30 mouse cellular contexts compared by ENCODE assay signal in the genomic region with DNA sequence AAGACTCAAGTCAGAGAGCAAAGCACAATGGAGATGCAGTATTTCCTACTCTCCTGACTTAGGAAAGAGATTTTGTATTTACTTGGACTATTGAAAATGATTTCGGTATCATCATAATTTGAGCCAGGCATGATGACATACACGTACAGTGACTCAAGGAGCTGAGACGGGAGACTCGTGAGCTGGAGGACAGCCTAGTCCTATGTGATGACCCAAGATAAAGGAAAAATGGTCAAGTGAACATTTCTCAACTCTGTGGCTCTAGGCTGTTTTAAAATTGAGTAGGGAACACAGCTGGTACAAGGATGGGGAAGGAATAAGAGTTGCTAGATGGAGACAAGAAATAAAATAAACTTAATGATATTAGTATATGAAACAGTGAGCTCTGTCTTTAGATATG. TPM values are rescaled to one million over a fixed set of nuclear protein-coding genes. Genes with fewer than 3 reads are reported as not detected.
DNase-seq lines count a peak whose midpoint lies in the region; ATAC-seq and TF ChIP-seq lines count a peak whose summit lies in the region.
"Had no signal": no experiment of that assay in that cellular context is flagged by ENCODE, and none has a peak within 500 bp of the region (broad histone marks: within the 10 kb centered on the region; RNA-seq: fewer than 3 reads in every experiment).

No protein-coding gene starts in this region.

- DNase-seq in left cerebral cortex, adult 2 months (ENCODE audit: extremely low spot score in 1 of 2, low spot score in 2 of 2): no peak
- DNase-seq in left cerebral cortex, postnatal 14 days (ENCODE audit: low spot score in 2 of 2): no peak
- DNase-seq in 3T3-L1 (ENCODE audit: low read depth, low spot score) (peak; percentile 8), adipocyte (ENCODE audit: low spot score) (peak; percentile 59)
- DNase-seq in stomach, postnatal 0 days (ENCODE audit: low spot score): no peak
- DNase-seq in layer of hippocampus, adult 2 months (ENCODE audit: low spot score in 2 of 2): no peak
- no peak for DNase-seq in ovary, postnatal 14 days (ENCODE audit: low spot score)
- DNase-seq: adrenal gland, postnatal 14 days; cerebellum, adult 11-12 months; cerebellum, adult 8-10 months; cerebellum, postnatal 10 days; cerebellum, postnatal 36 days; embryo, embryonic 11 days; forebrain, postnatal 0 days; gastrocnemius, adult 2 months; gastrocnemius, postnatal 14 days; heart, adult 18-20 months; heart, postnatal 14 days; heart, postnatal 4 days had no signal

- H3K4me2 ChIP-seq in stomach, postnatal 0 days (replicated peaks; ENCODE audit: low read depth): no peak overlapping the region
- H3K4me2 ChIP-seq: embryonic facial prominence, embryonic 13.5 days; forebrain, embryonic 13.5 days; heart, embryonic 13.5 days; hindbrain, embryonic 14.5 days had no signal

- H3K36me3 ChIP-seq in stomach, postnatal 0 days (ENCODE audit: control insufficient read depth, insufficient read depth, low read length): no peaks in the 10 kb centered on the region; the same call in 1 of the 2 replicates
- H3K36me3 ChIP-seq: embryonic facial prominence, embryonic 13.5 days; forebrain, embryonic 10.5 days had no signal

- 85% methylated on average over 4 of the region's 4 CpGs for WGBS in stomach, postnatal 0 days

- no peak for ATAC-seq in stomach, postnatal 0 days (ENCODE audit: low FRiP score, low TSS enrichment)
- ATAC-seq: activated CD4-positive, CD25-positive, alpha-beta regulatory T cell, adult 4 months; CD4-positive, CD25-positive, alpha-beta regulatory T cell, adult 4 months; forebrain, embryonic 13.5 days; hindbrain, postnatal 0 days; inflammation-experienced regulatory T-cells, adult 6 months had no signal

- H3K4me3 ChIP-seq in left cerebral cortex, adult 2 months: no peak overlapping the region
- no peak overlapping the region for H3K4me3 ChIP-seq in stomach, postnatal 0 days (ENCODE audit: low read depth, low read length)
- H3K4me3 ChIP-seq in layer of hippocampus, adult 2 months: no peak overlapping the region
- H3K4me3 ChIP-seq: embryonic facial prominence, embryonic 10.5 days; embryonic facial prominence, embryonic 13.5 days; forebrain, embryonic 10.5 days; forebrain, embryonic 13.5 days; gastrocnemius, adult 2 months; heart, embryonic 13.5 days had no signal

- peak overlapping the region; percentile 19 for H3K27ac ChIP-seq in left cerebral cortex, adult 2 months
- peak overlapping the region; percentile 50 for H3K27ac ChIP-seq in stomach, postnatal 0 days (replicated peaks)
- H3K27ac ChIP-seq in layer of hippocampus, adult 2 months: no peak overlapping the region
- H3K27ac ChIP-seq: embryonic facial prominence, embryonic 10.5 days; embryonic facial prominence, embryonic 13.5 days; forebrain, embryonic 10.5 days; forebrain, embryonic 13.5 days; gastrocnemius, adult 2 months; heart, embryonic 13.5 days; hindbrain, embryonic 14.5 days; hindbrain, postnatal 0 days had no signal

- no peak for TF ChIP-seq CTCF in left cerebral cortex, adult 2 months (IDR thresholded peaks at IDR 0.05)
- TF ChIP-seq CTCF in stomach, postnatal 0 days (IDR thresholded peaks at IDR 0.05; ENCODE audit: low read depth): no peak
- TF ChIP-seq CTCF in layer of hippocampus, adult 2 months (conservative IDR thresholded peaks at IDR 0.05): no peak

- TF ChIP-seq EP300 in stomach, postnatal 0 days (optimal IDR thresholded peaks at IDR 0.05): no peak

- no peak overlapping the region for H3K9ac ChIP-seq in stomach, postnatal 0 days (ENCODE audit: low read length)
- H3K9ac ChIP-seq: embryonic facial prominence, embryonic 13.5 days; forebrain, embryonic 13.5 days; forebrain, postnatal 0 days; heart, embryonic 13.5 days; hindbrain, embryonic 14.5 days had no signal

- no peaks in the 10 kb centered on the region for H3K27me3 ChIP-seq in stomach, postnatal 0 days (ENCODE audit: control insufficient read depth, insufficient read depth, low read length)
- H3K27me3 ChIP-seq: embryonic facial prominence, embryonic 13.5 days; forebrain, embryonic 13.5 days; heart, embryonic 13.5 days had no signal

- peaks cover 4% of the 10 kb centered on the region; the same call in 1 of the 2 replicates for H3K4me1 ChIP-seq in stomach, postnatal 0 days (replicated peaks; ENCODE audit: control insufficient read depth, insufficient read depth)
- H3K4me1 ChIP-seq: heart, embryonic 13.5 days had no signal

- H3K9me3 ChIP-seq in stomach, postnatal 0 days (ENCODE audit: control insufficient read depth, low read length): no peaks in the 10 kb centered on the region
- H3K9me3 ChIP-seq: embryonic facial prominence, embryonic 10.5 days; embryonic facial prominence, embryonic 13.5 days; forebrain, embryonic 10.5 days; forebrain, embryonic 13.5 days; heart, embryonic 13.5 days had no signal

- intact Hi-C loops in left cerebral cortex, adult 2 months (cut with DNase I): no loop called here
- intact Hi-C loops in left cerebral cortex, postnatal 14 days (cut with DNase I): loop anchor here (5.0 kb wide), 1 partner anchor 35 kb away; a partner anchor contains a TSS

RNA-seq across cellular contexts. Expression of a gene that starts 37.0 kb away (rescaled TPM):
- 10 to 100 TPM; 54.4 to 58.1 TPM for total RNA-seq in left cerebral cortex, adult 2 months (2021)
- 10 to 100 TPM; 53.1 to 77.1 TPM for total RNA-seq in left cerebral cortex, postnatal 14 days (2021)
- polyA plus RNA-seq in stomach, postnatal 0 days (2015; fragmentation: Nextera tagmentation; extraction: Ambion mirVana): 13.9 and 20.6 TPM in 2 replicates
- 10 to 100 TPM; 21.4 to 21.6 TPM for total RNA-seq in layer of hippocampus, adult 2 months (2021)
- total RNA-seq: MEL had no signal

Comparison
In these comparisons a context has a peak if more than half of its experiments do, and no peak if none do; other contexts are left out.
1. DNase-seq: peak in 3T3-L1 (single experiment) and adipocyte (single experiment); none in left cerebral cortex, adult 2 months (0 of 2), left cerebral cortex, postnatal 14 days (0 of 2), stomach, postnatal 0 days (single experiment), layer of hippocampus, adult 2 months (0 of 2) and ovary, postnatal 14 days (single experiment).